ENCODE assay signal across 10 mouse cellular contexts in genomic region chr7:112498591-112499301, GRCm38 (mm10).
DNase-seq lines count a peak whose midpoint lies in the region; ATAC-seq lines count a peak whose summit lies in the region.
"Had no signal": no experiment of that assay in that cellular context is flagged by ENCODE, and none has a peak within 500 bp of the region (broad histone marks: within the 10 kb centered on the region; RNA-seq: fewer than 3 reads in every experiment).

No protein-coding gene starts in this region.

- no peaks in the 10 kb centered on the region for H3K9me3 ChIP-seq in kidney, embryonic 16.5 days (ENCODE audit: low read length)
- no peaks in the 10 kb centered on the region; the same call in 1 of the 2 replicates for H3K9me3 ChIP-seq in limb, embryonic 10.5 days (replicated peaks)

- DNase-seq in kidney, postnatal 25 days, result no peak
- DNase-seq in urinary bladder, adult 18-20 months (ENCODE audit: low spot score in 2 of 2), result peak; percentile 61 to 62
- DNase-seq in urinary bladder, postnatal 4 days (ENCODE audit: low spot score in 2 of 2), result no peak
- no peak for DNase-seq in limb, embryonic 10.5 days (ENCODE audit: low spot score)
- DNase-seq in natural killer cell, adult 2 months (ENCODE audit: low spot score in 2 of 2), result no peak
- DNase-seq in adrenal gland, adult 18-20 months (ENCODE audit: low spot score in 2 of 2), result no peak
- DNase-seq: cerebellum, postnatal 10 days; kidney, postnatal 14 days; thymus, postnatal 36 days had no signal

- H3K9ac ChIP-seq in kidney, embryonic 16.5 days (replicated peaks; ENCODE audit: low read length), result no peak overlapping the region

- WGBS in kidney, embryonic 16.5 days, result 37% methylated on average over 9 of the region's 9 CpGs
- WGBS in limb, embryonic 10.5 days, result 62% methylated on average over 9 of the region's 9 CpGs

- no peak overlapping the region for H3K4me3 ChIP-seq in kidney, embryonic 16.5 days (ENCODE audit: low read length)
- no peak overlapping the region for H3K4me3 ChIP-seq in limb, embryonic 10.5 days

- peak overlapping the region; percentile 72 for H3K27ac ChIP-seq in kidney, embryonic 16.5 days (ENCODE audit: low read length)
- peak overlapping the region; percentile 32 for H3K27ac ChIP-seq in limb, embryonic 10.5 days

- peaks cover 92% of the 10 kb centered on the region for H3K4me1 ChIP-seq in kidney, embryonic 16.5 days (ENCODE audit: insufficient read depth, low read length)
- peaks cover 64% of the 10 kb centered on the region for H3K4me1 ChIP-seq in limb, embryonic 10.5 days

- no peaks in the 10 kb centered on the region for H3K36me3 ChIP-seq in kidney, embryonic 16.5 days (ENCODE audit: insufficient read depth, low read length)
- H3K36me3 ChIP-seq in limb, embryonic 10.5 days, result no peaks in the 10 kb centered on the region

- H3K4me2 ChIP-seq in kidney, embryonic 16.5 days (replicated peaks; ENCODE audit: low read depth, low read length), result no peak overlapping the region; the same call in 1 of the 2 replicates

- H3K27me3 ChIP-seq in kidney, embryonic 16.5 days (ENCODE audit: insufficient read depth, low read length), result no peaks in the 10 kb centered on the region
- no peaks in the 10 kb centered on the region for H3K27me3 ChIP-seq in limb, embryonic 10.5 days (ENCODE audit: low read depth, poor library complexity, severe bottlenecking)

- ATAC-seq in kidney, embryonic 16.5 days (ENCODE audit: low FRiP score, low TSS enrichment), result peak; percentile 44

Comparison
In these comparisons a context has a peak if more than half of its experiments do, and no peak if none do; other contexts are left out.
1. DNase-seq: peak in urinary bladder, adult 18-20 months (2 of 2); none in kidney, postnatal 25 days (0 of 2), urinary bladder, postnatal 4 days (0 of 2), limb, embryonic 10.5 days (single experiment), natural killer cell, adult 2 months (0 of 2) and adrenal gland, adult 18-20 months (0 of 2).